Mouse (Mus musculus): ENCODE results near the gene Scarb1.

Gene Scarb1

DNA sequence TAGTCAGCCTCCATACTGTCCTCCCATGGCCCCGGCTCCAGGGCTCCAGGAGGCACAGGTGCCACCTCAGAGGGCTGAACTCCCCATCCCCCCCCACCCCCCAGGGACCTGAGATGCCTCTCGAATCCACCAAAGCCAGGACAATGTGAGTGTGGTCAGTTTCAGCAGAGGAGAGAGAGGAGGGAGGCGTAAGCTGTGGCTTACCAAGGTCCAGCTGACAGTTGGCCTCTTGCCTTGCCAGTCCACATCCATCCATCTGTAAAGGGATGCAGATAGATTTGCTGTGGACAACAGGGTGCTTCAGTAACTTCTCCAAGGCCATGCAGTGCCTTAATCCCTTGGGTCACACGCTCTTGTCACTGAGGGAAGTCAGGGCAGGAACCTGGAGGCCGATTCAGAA lies 110.4 kb downstream of the Scarb1 start:
- DNase-seq: no peak

DNA sequence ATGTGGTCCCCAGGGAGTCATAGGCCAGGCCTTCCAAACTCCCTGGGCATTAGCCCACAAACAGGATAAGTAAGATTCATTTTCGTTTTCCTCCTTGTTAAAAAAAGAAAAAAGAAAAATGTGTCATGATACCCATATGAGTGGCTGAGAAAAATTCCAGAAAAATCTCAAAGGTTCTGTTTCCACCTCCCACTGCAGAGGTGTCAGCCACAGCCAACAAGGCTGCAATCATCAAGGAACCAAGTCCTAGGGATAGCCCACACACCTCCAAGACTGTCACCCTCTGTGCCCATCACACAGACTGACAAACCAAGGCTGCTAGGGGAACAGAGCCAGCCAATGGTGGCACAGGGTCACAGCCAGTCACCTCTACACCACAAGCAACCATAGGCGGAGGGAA lies 111.8 kb downstream of the Scarb1 start:
- no peak for DNase-seq

DNA sequence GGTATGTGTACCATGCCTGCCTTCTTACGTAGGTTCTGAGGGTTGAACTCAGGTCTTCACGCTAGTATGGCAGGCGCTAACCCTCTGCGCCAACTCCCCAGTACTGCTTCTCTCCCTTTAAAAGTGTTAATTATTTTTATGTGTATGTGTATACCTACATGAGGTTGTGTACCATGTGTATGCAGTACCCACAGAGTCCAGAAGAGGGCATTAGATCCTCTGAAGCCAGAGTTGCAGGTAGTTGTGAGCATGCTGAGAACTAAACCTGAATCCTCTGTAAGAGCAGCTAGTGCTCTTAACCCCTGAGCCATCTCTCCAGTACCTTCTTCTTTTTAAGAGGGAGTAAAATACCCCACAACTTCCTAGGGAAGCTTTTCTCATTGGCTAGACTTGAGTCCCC lies 113.2 kb downstream of the Scarb1 start:
- DNase-seq: no peak
